Mouse (Mus musculus): ENCODE measurements around the gene Ahnak2. TPM values are rescaled to one million over a fixed set of nuclear protein-coding genes. Genes with fewer than 3 reads are reported as not detected.

Gene Ahnak2
- polyA plus RNA-seq, 1 experiment from 2014 or later: 0.84 TPM

DNA sequence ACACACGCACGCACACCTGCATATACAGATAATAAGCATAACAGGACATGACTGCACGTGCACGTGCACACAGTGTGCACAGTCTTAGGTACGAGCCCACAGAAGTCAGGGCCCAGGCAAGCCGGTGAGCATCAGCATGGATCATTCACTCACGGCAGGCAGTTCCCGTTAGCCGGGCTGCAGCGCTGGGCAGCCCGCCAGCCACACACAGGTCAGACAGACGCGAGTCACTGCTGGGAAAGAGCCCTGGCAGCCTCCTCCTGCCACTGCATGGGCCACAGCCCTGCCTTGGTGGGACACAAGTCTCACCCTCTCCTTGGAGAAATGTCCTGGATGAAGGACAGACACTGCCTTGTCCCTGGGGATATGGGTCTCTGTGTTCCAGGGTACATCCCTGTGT is 1.6 kb upstream of the Ahnak2 start:
- no peak overlapping the region for H3K4me3 ChIP-seq (ENCODE audit: low read length)
- no peak overlapping the region for H3K9ac ChIP-seq (ENCODE audit: low read length)
- H3K4me1 ChIP-seq (replicated peaks; ENCODE audit: control insufficient read depth, insufficient read depth, low read length): peaks cover 19% of the 10 kb centered on the region
- ATAC-seq (ENCODE audit: low read depth): no peak
- no peaks in the 10 kb centered on the region for H3K9me3 ChIP-seq (ENCODE audit: control insufficient read depth, low read length)
- H3K27me3 ChIP-seq (ENCODE audit: control insufficient read depth, insufficient read depth, low read depth, low read length): peaks cover 26% of the 10 kb centered on the region
- no peak overlapping the region for H3K27ac ChIP-seq (ENCODE audit: low read length)
- H3K4me2 ChIP-seq (ENCODE audit: low read depth, low read length): no peak overlapping the region
- 38% methylated on average over 13 of the region's 13 CpGs for WGBS
- no peaks in the 10 kb centered on the region for H3K36me3 ChIP-seq (ENCODE audit: control insufficient read depth, insufficient read depth, low read length)

DNA sequence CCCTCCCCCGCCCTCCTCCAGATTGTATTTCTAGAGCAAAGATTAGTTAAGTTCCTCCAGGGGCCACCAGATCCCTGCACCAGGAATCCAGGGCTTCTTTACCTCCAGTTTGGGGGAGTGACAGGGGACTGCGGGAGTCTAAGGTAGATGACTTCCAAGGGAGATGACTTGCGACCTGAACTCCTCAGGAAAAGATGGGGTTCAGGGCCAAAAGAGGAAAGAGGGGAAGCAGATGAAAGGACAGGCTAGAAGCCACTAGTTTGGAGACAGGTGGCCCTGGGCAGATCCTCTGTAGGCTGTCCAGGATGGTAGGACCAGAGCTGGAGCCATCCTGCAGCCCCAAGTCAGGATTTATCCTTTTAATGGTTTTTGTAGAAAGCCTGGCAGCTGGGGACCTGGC is 460 bp upstream of the Ahnak2 start:
- no peak for ATAC-seq (ENCODE audit: low read depth)
- WGBS: 9% methylated on average over 3 of the region's 3 CpGs
- Histone ChIP-seq H3K9me3 (ENCODE audit: control insufficient read depth, low read length) (no peaks in the 10 kb centered on the region), H3K36me3 (ENCODE audit: control insufficient read depth, insufficient read depth, low read length) (no peaks in the 10 kb centered on the region), H3K27me3 (ENCODE audit: control insufficient read depth, insufficient read depth, low read depth, low read length) (peaks cover 26% of the 10 kb centered on the region), H3K4me1 (replicated peaks; ENCODE audit: control insufficient read depth, insufficient read depth, low read length) (peaks cover 26% of the 10 kb centered on the region), H3K4me3 (ENCODE audit: low read length) (no peak overlapping the region), H3K9ac (ENCODE audit: low read length) (no peak overlapping the region), H3K27ac (ENCODE audit: low read length) (no peak overlapping the region), H3K4me2 (ENCODE audit: low read depth, low read length) (no peak overlapping the region)

DNA sequence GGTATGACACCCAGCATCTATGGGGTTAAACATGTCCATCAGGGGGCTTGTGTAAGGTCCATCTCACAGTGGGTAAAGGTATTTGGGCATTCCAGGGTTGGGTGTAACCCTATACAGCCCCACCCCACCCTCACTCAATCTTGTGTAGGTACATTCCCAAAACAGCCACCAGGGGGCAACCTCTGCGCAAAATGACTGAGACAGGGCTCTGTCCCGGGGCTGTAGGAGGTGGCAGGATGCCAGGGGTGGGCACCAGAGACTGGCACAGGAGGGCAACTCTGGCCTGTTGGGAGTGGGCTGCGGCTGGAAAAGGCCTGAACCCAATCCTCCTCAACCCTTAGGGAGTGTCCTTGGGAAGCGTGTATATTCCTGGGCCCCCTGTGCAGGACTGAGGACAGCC is 2.0 kb downstream of the Ahnak2 start:
- no peak; the same call in 1 of the 2 replicates for ATAC-seq (ENCODE audit: low read depth)
- WGBS: 15% methylated on average over 4 of the region's 4 CpGs
- no peaks in the 10 kb centered on the region for H3K9me3 ChIP-seq (ENCODE audit: control insufficient read depth, low read length)
- no peaks in the 10 kb centered on the region for H3K36me3 ChIP-seq (ENCODE audit: control insufficient read depth, insufficient read depth, low read length)
- H3K9ac ChIP-seq (ENCODE audit: low read length): no peak overlapping the region
- H3K27ac ChIP-seq (ENCODE audit: low read length): no peak overlapping the region
- no peak overlapping the region for H3K4me2 ChIP-seq (ENCODE audit: low read depth, low read length)
- H3K4me3 ChIP-seq (ENCODE audit: low read length): no peak overlapping the region
- peaks cover 33% of the 10 kb centered on the region for H3K27me3 ChIP-seq (ENCODE audit: control insufficient read depth, insufficient read depth, low read depth, low read length)
- peaks cover 41% of the 10 kb centered on the region for H3K4me1 ChIP-seq (replicated peaks; ENCODE audit: control insufficient read depth, insufficient read depth, low read length)

DNA sequence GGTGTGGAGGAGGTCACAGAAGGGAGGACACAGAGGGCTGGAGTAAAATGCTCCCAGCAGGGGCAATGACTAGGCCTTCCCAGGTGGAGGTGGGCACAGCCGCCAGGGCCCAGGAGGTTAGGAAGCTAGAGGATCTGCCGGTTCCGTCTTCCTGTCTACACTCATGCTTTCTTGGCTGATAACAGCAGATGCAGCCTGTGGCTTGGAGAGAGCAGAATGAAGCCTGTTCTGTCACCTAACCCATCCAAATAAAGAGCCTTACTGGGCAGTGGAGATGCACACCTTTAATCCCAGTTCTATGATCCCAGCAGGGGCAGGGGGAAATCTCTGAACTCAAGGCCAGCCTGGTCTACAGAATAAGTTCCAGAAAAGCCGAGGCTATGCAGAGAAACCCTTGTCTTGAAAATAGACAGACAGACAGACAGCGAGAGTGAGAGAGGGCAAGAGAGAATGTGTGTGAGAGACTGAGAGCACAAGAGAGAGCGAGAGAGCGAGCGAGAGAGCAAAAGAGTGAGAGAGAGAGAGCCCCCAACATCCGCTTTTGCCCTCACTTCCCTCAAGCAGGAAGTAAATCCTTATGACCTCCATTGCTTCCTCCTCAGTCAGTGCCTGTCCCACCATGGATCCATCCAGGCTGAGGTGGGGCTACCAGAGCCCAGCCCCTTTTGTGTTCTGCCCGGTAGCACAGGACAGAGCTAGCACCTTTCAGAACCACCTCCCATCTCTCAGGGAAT is 3.1 kb downstream of the Ahnak2 start:
- H3K36me3 ChIP-seq (ENCODE audit: control insufficient read depth, insufficient read depth, low read length): no peaks in the 10 kb centered on the region
- no peak overlapping the region for H3K4me3 ChIP-seq (ENCODE audit: low read length)
- peaks cover 33% of the 10 kb centered on the region for H3K27me3 ChIP-seq (ENCODE audit: control insufficient read depth, insufficient read depth, low read depth, low read length)
- no peak overlapping the region for H3K27ac ChIP-seq (ENCODE audit: low read length)
- no peak for ATAC-seq (ENCODE audit: low read depth)
- H3K4me1 ChIP-seq (replicated peaks; ENCODE audit: control insufficient read depth, insufficient read depth, low read length): peaks cover 45% of the 10 kb centered on the region
- H3K9ac ChIP-seq (ENCODE audit: low read length): no peak overlapping the region
- no peaks in the 10 kb centered on the region for H3K9me3 ChIP-seq (ENCODE audit: control insufficient read depth, low read length)
- no peak overlapping the region for H3K4me2 ChIP-seq (ENCODE audit: low read depth, low read length)
- 74% methylated on average over 10 of the region's 10 CpGs for WGBS

DNA sequence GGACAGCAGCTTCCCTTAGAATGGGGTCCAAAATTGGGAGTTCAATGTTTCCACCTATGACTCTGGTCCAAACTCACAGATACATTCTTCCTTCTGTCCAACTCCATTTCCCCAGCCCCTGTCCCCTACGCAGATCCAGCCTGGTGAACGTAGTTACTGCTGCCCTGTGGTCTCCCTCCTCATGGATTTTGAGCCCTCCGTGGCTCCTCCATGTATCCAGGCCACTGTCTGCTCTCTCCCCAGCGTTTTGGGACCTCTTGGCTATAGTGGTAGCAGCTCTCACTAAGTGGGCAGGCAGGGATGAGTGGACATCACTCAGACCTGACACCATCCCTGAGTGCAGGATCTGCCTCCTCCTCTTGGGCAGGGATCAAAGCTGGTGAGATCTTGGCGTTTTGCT is 3.7 kb downstream of the Ahnak2 start:
- WGBS: 53% methylated on average over 5 of the region's 5 CpGs
- H3K4me3 ChIP-seq (ENCODE audit: low read length): no peak overlapping the region
- H3K4me2 ChIP-seq (ENCODE audit: low read depth, low read length): no peak overlapping the region
- H3K9ac ChIP-seq (ENCODE audit: low read length): no peak overlapping the region
- H3K36me3 ChIP-seq (ENCODE audit: control insufficient read depth, insufficient read depth, low read length): no peaks in the 10 kb centered on the region
- peaks cover 52% of the 10 kb centered on the region for H3K4me1 ChIP-seq (replicated peaks; ENCODE audit: control insufficient read depth, insufficient read depth, low read length)
- H3K9me3 ChIP-seq (ENCODE audit: control insufficient read depth, low read length): no peaks in the 10 kb centered on the region
- no peak for ATAC-seq (ENCODE audit: low read depth)
- no peak overlapping the region for H3K27ac ChIP-seq (ENCODE audit: low read length)
- H3K27me3 ChIP-seq (ENCODE audit: control insufficient read depth, insufficient read depth, low read depth, low read length): peaks cover 31% of the 10 kb centered on the region

DNA sequence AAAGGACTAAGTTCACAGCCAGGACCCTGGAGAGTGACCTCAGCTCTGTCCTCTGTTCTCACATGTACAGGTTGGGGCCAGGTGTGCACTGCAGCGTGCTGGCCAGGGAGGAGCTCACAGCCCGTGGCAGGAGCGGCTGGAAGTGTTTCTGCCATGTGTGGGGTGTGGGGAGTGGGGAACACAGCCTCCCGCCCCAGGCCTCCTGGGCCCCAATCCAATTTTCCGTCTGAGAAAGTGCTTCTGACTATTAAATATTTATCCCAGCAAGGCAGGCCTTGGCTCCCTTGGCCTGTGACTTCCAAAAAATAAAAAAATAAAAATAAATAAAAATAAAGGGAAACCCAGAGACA is 4.2 kb downstream of the Ahnak2 start:
- ATAC-seq (ENCODE audit: low read depth): peak; percentile 18
- Histone ChIP-seq H3K27me3 (ENCODE audit: control insufficient read depth, insufficient read depth, low read depth, low read length) (peaks cover 31% of the 10 kb centered on the region), H3K27ac (ENCODE audit: low read length) (no peak overlapping the region), H3K4me2 (ENCODE audit: low read depth, low read length) (no peak overlapping the region), H3K4me1 (replicated peaks; ENCODE audit: control insufficient read depth, insufficient read depth, low read length) (peaks cover 56% of the 10 kb centered on the region), H3K4me3 (ENCODE audit: low read length) (no peak overlapping the region), H3K9ac (ENCODE audit: low read length) (no peak overlapping the region), H3K36me3 (ENCODE audit: control insufficient read depth, insufficient read depth, low read length) (no peaks in the 10 kb centered on the region), H3K9me3 (ENCODE audit: control insufficient read depth, low read length) (no peaks in the 10 kb centered on the region)
- WGBS: 15% methylated on average over 5 of the region's 5 CpGs

DNA sequence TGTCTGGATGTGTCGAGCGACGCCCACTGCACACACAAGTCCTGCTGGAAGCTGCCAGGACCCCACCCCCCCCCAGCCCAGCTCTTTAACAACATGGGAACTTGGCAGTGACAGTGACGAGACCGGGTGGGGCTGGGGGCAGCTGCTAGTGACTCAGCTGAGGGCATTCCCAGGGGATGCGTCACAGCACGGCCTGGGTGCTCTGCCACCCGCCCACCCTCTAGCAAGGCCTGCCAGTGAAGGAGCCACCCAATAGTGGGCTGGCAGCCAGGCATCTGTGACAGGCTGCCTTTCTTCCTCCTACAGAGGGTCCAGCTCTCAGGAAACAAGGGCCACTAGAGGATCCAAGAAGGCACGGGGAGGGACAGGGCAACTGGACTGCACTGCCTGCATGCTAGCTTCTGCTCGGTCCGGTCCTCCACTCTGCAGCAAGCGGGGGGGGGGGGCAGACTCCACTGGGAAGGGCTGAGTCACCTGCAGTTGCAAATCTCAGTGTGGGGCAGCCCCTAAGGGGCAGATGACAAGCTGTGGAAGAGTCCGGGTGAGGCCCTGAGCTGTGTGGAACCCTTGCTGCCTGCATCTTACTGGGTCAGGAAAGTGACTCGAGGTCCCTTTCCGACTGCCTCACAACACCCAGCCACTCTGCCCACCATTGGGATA is 4.7 kb downstream of the Ahnak2 start:
- H3K4me3 ChIP-seq (ENCODE audit: low read length): no peak overlapping the region
- H3K36me3 ChIP-seq (ENCODE audit: control insufficient read depth, insufficient read depth, low read length): no peaks in the 10 kb centered on the region
- WGBS: 34% methylated on average over 15 of the region's 15 CpGs
- H3K9ac ChIP-seq (ENCODE audit: low read length): no peak overlapping the region
- no peak overlapping the region for H3K27ac ChIP-seq (ENCODE audit: low read length)
- H3K4me2 ChIP-seq (ENCODE audit: low read depth, low read length): no peak overlapping the region
- H3K9me3 ChIP-seq (ENCODE audit: control insufficient read depth, low read length): no peaks in the 10 kb centered on the region
- H3K4me1 ChIP-seq (replicated peaks; ENCODE audit: control insufficient read depth, insufficient read depth, low read length): peaks cover 56% of the 10 kb centered on the region
- ATAC-seq (ENCODE audit: low read depth): peak; percentile 18
- peaks cover 26% of the 10 kb centered on the region for H3K27me3 ChIP-seq (ENCODE audit: control insufficient read depth, insufficient read depth, low read depth, low read length)

DNA sequence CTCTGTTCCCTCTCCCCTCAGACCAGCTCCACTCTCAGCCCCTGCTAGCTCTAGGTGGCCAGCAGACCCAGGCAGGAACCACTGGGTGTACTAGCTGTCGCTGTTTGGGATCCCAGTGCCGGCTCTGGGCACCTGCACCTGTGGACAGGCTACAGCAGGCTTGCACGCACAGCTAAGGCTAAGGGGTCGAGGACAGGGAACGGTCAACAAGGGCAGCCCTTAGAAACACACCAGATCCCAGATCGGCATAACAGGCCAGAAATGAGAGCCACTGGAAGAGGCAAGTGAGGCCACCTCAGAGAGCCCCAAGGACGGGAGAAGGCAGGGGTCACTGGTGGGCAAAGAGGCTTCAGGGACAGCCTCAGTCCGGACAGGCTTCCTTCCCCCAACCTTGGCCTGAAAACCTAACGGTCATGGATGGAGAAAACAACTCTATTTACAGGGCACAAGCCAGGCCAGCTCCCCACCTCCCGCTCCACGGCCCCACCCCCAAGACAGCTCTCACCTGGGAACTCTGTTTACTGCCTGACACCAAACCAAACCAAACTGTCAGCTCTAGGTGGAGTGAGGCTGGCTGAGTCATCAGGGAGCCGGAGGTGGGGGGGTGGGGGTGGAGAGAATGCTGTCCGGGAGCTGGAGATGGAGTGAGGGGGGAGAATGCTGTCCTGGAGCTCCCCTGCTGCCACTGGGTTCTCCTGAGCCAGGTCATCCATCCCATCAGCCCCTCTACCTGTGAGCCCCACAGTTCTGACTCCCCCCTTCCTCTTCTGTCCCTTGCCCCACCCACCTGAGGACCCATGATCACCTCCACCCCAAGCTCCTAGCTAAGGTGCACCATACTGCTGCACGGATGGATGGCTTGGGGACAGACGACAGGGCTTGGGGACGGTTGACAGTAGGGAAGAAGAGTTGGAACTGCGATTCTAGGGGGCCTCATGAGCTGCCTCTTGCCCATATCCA is 5.6 kb downstream of the Ahnak2 start:
- 38% methylated on average over 17 of the region's 17 CpGs for WGBS
- Histone ChIP-seq H3K9me3 (ENCODE audit: control insufficient read depth, low read length) (no peaks in the 10 kb centered on the region), H3K27ac (ENCODE audit: low read length) (no peak overlapping the region), H3K36me3 (ENCODE audit: control insufficient read depth, insufficient read depth, low read length) (no peaks in the 10 kb centered on the region), H3K4me3 (ENCODE audit: low read length) (no peak overlapping the region), H3K9ac (ENCODE audit: low read length) (no peak overlapping the region), H3K4me1 (replicated peaks; ENCODE audit: control insufficient read depth, insufficient read depth, low read length) (peaks cover 49% of the 10 kb centered on the region), H3K4me2 (ENCODE audit: low read depth, low read length) (no peak overlapping the region), H3K27me3 (ENCODE audit: control insufficient read depth, insufficient read depth, low read depth, low read length) (peaks cover 19% of the 10 kb centered on the region)
- ATAC-seq (ENCODE audit: low read depth): no peak

DNA sequence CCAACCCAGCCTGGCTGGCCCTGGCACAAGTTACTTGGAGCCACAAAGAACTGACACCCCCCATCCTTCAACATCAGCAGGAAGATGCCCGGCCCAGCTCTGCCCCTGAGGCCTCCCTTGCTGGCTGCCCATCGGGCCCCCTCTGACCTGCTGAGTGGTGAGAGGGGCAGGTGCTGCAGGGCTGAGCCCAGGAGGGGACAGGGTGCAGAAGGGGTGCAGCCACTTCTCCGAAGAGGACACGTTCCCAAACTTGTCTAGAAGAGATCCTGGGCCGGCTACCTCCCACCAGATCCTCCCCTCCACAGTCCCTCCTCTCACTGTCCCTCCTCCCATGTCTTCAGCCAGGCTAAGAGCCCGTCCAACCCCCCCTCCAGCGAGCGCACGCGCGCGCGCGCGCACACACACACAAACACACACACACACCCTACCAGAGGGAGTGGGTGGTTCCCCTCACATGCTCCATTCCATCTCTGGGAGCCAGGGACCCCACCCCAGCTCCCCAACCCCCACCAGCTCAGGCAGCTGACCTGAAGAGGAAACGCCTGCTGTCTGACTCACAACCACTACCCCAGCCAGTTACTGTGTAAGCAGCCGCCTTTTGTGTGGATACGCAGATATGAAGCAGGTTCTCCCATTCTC is 6.9 kb downstream of the Ahnak2 start:
- WGBS: 45% methylated on average over 18 of the region's 18 CpGs
- peak; percentile 11 for ATAC-seq (ENCODE audit: low read depth)
- Histone ChIP-seq H3K9ac (ENCODE audit: low read length) (no peak overlapping the region), H3K27me3 (ENCODE audit: control insufficient read depth, insufficient read depth, low read depth, low read length) (peaks cover 8% of the 10 kb centered on the region), H3K4me1 (replicated peaks; ENCODE audit: control insufficient read depth, insufficient read depth, low read length) (peaks cover 45% of the 10 kb centered on the region), H3K27ac (ENCODE audit: low read length) (no peak overlapping the region), H3K36me3 (ENCODE audit: control insufficient read depth, insufficient read depth, low read length) (no peaks in the 10 kb centered on the region), H3K4me2 (ENCODE audit: low read depth, low read length) (no peak overlapping the region), H3K4me3 (ENCODE audit: low read length) (no peak overlapping the region), H3K9me3 (ENCODE audit: control insufficient read depth, low read length) (no peaks in the 10 kb centered on the region)
